Mouse (Mus musculus) brain, embryonic 14.5 days (tissue): ENCODE measurements around the gene Epb41l3.

Experiments used
- CTCF ChIP-seq: fragments of 200-500 bp; IDR thresholded peaks from 2 replicates; pipeline ENCODE4 v1.5.1; 2012; ENCODE audit warnings: inconsistent platforms, mild to moderate bottlenecking, moderate library complexity, borderline replicate concordance; ENCODE audit not compliant: insufficient read depth, insufficient read length; ENCODE audit errors: extremely low read depth
- POLR2A ChIP-seq: fragments of 200-500 bp; IDR thresholded peaks from 2 replicates; pipeline ENCODE4 v1.6.1; 2012; ENCODE audit warnings: mild to moderate bottlenecking, inconsistent platforms, borderline replicate concordance; ENCODE audit not compliant: poor library complexity, insufficient read depth, insufficient read length, severe bottlenecking; ENCODE audit errors: extremely low read depth

DNA sequence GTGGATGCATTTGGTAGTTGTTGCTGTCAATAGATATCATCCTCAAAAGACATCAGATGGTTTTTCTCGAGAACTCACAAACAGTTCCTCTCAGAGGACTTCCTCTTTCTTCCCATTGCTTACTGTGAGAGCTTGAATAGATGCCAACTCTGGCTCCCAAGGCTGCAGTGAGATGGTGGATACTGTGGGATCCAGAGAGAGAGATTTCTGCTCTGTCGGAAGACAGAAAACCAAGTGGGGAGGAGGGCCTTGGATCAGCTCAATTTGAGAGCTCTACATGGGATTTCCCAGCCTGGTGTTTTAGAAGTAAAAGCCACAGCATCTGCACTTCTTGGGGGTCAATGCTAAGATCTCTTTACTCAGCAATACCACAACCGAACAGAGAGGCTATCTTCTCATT, 26.7 kb upstream of the Epb41l3 start:
- TF ChIP-seq CTCF, result no peak
- TF ChIP-seq POLR2A, result no peak
